Mouse (Mus musculus) ES-Bruce4 (cell line): ENCODE data around the gene Olfr1135.

Source experiments
- CTCF ChIP-seq: IDR thresholded peaks from one replicate; pipeline ENCODE4 v1.8.1; 2011; ENCODE audit warnings: low read depth, low read length
- POLR2A ChIP-seq: IDR thresholded peaks from one replicate; pipeline ENCODE4 v1.8.1; 2011; ENCODE audit warnings: low read length; ENCODE audit not compliant: insufficient read depth

GRCm38 (mm10) chr2:87642441-87642840 lies 31.0 kb downstream of the Olfr1135 start:
- TF ChIP-seq CTCF (no peak), POLR2A (no peak)
